Mouse (Mus musculus): ENCODE results near the gene Ebf4. TPM values are rescaled to one million over a fixed set of nuclear protein-coding genes. Genes with fewer than 3 reads are reported as not detected.
"Not testable (repeated sequence)": the region's sequence is repeated elsewhere in the genome, so short reads cannot be mapped to it uniquely, and the experiment has no call there.

The Ebf4 gene
- total and polyA plus RNA-seq, 3 experiments: 0.37 to 1.0 (median 0.41) TPM

- DNase-seq: no peak
- Histone ChIP-seq H3K79me2 (replicated peaks; ENCODE audit: control insufficient read depth, insufficient read depth, low read length) (no peaks in the 10 kb centered on the region), H3K27me3 (ENCODE audit: control insufficient read depth, insufficient read depth, low read length) (peaks cover 11% of the 10 kb centered on the region), H3K27ac (no peak overlapping the region), H3K9ac (ENCODE audit: low read depth, low read length) (no peak overlapping the region), H3K4me3 (no peak overlapping the region), H3K4me1 (ENCODE audit: control insufficient read depth, insufficient read depth, low read length) (no peaks in the 10 kb centered on the region), H3K36me3 (ENCODE audit: control insufficient read depth, insufficient read depth, low read length) (no peaks in the 10 kb centered on the region)
- no peak for TF ChIP-seq POLR2A (IDR thresholded peaks at IDR 0.05; ENCODE audit: insufficient read depth, low read depth, low read length)
- 87% methylated on average over 5 of the region's 5 CpGs for WGBS
- intact Hi-C loops (cut with DNase I): no loop called here
Measured at GRCm38 (mm10) chr2:130357551-130357950, 62.6 kb downstream of the Ebf4 start.

GRCm38 (mm10) chr2:130358852-130359251 lies 63.9 kb downstream of the Ebf4 start:
- Histone ChIP-seq H3K9ac (ENCODE audit: low read depth, low read length) (no peak overlapping the region), H3K36me3 (ENCODE audit: control insufficient read depth, insufficient read depth, low read length) (no peaks in the 10 kb centered on the region), H3K4me3 (no peak overlapping the region), H3K4me1 (ENCODE audit: control insufficient read depth, insufficient read depth, low read length) (no peaks in the 10 kb centered on the region), H3K27me3 (ENCODE audit: control insufficient read depth, insufficient read depth, low read length) (peaks cover 12% of the 10 kb centered on the region), H3K27ac (no peak overlapping the region), H3K79me2 (replicated peaks; ENCODE audit: control insufficient read depth, insufficient read depth, low read length) (no peaks in the 10 kb centered on the region)
- no peak for DNase-seq
- intact Hi-C loops (cut with DNase I): no loop called here
- TF ChIP-seq POLR2A (IDR thresholded peaks at IDR 0.05; ENCODE audit: insufficient read depth, low read depth, low read length) (no peak), EP300 (IDR thresholded peaks at IDR 0.05; ENCODE audit: insufficient read depth, low read depth, low read length) (no peak)
- 11% methylated on average over 5 of the region's 5 CpGs for WGBS

DNA sequence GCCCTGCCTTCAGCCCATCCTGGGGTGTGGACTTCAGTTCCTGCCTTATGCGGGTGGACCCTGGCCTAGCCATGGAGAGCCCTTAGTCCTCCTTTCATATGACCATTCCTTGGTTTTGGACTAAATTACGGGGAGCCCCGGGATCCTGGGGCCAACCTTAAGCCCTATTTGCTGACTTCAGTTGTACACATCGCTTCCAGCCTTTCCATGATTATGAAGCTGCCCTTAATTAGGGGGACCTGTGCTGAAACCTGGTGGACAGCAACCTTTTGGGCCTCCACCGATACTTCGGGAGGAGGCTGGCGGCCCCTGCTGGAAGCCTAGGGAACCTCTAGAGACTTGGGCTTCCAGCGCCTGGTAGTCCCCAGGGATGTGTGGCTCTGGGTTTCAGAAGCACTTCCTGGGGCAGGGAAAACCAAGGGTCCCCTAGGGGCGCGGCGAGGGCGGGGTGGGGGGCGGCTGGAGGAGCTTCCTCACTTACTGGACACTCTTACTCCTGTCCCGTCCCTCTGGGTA lies 67.6 kb downstream of the Ebf4 start:
- TF ChIP-seq CTCF (IDR thresholded peaks at IDR 0.05) (peak; percentile 73), POLR2A (IDR thresholded peaks at IDR 0.05; ENCODE audit: insufficient read depth, low read depth, low read length) (no peak)
- Histone ChIP-seq H3K4me1 (ENCODE audit: control insufficient read depth, insufficient read depth, low read length) (no peaks in the 10 kb centered on the region), H3K4me3 (no peak overlapping the region), H3K27me3 (ENCODE audit: control insufficient read depth, insufficient read depth, low read length) (peaks cover 16% of the 10 kb centered on the region), H3K79me2 (replicated peaks; ENCODE audit: control insufficient read depth, insufficient read depth, low read length) (no peaks in the 10 kb centered on the region), H3K27ac (no peak overlapping the region), H3K9ac (ENCODE audit: low read depth, low read length) (no peak overlapping the region), H3K36me3 (ENCODE audit: control insufficient read depth, insufficient read depth, low read length) (no peaks in the 10 kb centered on the region)
- intact Hi-C loops (cut with DNase I): loop anchor here (1.0 kb wide), 1 partner anchor 71 kb away; no protein-coding TSS in a partner anchor
- peak; percentile 23 to 49 for DNase-seq
- WGBS: 6% methylated on average over 14 of the region's 14 CpGs

DNA sequence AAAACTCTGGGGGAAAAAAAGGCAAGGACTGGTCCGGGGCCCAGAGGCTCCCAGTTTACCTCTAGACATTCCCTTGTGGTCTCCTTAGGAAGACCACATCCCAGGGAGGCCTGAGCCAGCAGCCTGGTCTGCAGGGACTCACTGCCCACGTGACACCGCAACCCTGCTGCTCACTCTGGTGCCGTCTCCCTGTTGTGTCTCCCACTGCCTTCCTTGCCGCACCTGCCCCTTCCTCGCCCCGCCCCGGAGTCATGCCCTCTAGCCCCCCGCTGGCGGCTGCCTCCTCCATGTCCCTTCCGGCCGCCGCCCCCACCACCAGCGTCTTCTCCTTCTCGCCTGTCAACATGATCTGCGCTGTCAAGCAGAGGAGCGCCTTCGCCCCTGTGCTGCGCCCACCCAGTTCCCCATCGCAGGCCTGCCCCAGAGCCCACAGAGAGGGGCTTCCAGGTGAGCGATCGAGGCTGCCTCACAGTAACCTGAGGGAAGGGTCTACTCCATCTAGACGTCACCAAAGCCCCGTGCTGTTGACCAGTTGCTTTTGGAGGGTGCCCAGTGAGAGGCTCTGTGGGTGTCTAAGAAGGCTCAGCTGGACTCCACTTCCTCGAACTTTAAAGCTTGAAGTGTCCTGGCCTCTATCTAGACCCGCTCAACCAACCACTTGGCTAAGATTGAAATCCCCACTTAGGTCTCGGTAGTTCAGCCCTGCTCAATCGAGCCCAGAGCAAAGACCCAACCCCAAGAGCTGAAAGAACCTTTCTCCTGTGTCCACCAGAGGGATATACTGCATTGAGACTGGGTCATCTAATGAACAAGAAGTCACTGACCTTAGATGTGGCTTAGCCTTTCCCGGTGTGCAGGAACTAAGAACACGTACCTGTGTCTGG lies 70.5 kb downstream of the Ebf4 start:
- intact Hi-C loops (cut with DNase I): no loop called here
- Histone ChIP-seq H3K9ac (ENCODE audit: low read depth, low read length) (peak overlapping the region; percentile 25; the same call in 1 of the 2 replicates), H3K79me2 (replicated peaks; ENCODE audit: control insufficient read depth, insufficient read depth, low read length) (no peaks in the 10 kb centered on the region), H3K4me1 (ENCODE audit: control insufficient read depth, insufficient read depth, low read length) (no peaks in the 10 kb centered on the region), H3K27ac (no peak overlapping the region), H3K27me3 (ENCODE audit: control insufficient read depth, insufficient read depth, low read length) (peaks cover 13% of the 10 kb centered on the region), H3K4me3 (no peak overlapping the region), H3K36me3 (ENCODE audit: control insufficient read depth, insufficient read depth, low read length) (no peaks in the 10 kb centered on the region)
- DNase-seq: no peak
- WGBS: 8% methylated on average over 30 of the region's 30 CpGs
- no peak for TF ChIP-seq CTCF (IDR thresholded peaks at IDR 0.05)
- TF ChIP-seq EP300 (IDR thresholded peaks at IDR 0.05; ENCODE audit: insufficient read depth, low read depth, low read length): no peak
- TF ChIP-seq POLR2A (IDR thresholded peaks at IDR 0.05; ENCODE audit: insufficient read depth, low read depth, low read length): no peak

DNA sequence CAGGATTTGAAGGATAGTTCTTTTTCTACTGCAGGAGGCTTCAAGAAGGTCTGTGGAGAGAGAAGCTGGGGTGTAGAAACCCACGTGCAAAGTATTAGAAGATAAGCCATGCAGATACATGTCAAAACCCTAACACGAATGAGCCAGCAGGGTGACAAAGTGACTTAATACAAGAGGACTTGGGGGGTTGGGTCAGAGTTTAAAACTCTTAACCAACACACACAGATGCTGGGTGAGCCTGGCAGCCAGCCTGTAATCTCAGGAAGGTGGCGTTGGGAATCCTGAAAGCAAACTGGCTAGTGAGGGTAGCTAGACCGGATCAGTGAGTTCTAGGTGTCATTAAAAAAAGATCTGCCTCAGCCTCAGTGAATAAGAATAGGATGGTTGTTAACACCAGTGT lies 72.4 kb downstream of the Ebf4 start:
- no peaks in the 10 kb centered on the region for H3K4me1 ChIP-seq (ENCODE audit: control insufficient read depth, insufficient read depth, low read length)
- no peaks in the 10 kb centered on the region for H3K79me2 ChIP-seq (replicated peaks; ENCODE audit: control insufficient read depth, insufficient read depth, low read length)
- no peak overlapping the region for H3K4me3 ChIP-seq
- TF ChIP-seq EP300 (IDR thresholded peaks at IDR 0.05; ENCODE audit: insufficient read depth, low read depth, low read length) (no peak), POLR2A (IDR thresholded peaks at IDR 0.05; ENCODE audit: insufficient read depth, low read depth, low read length) (no peak), CTCF (IDR thresholded peaks at IDR 0.05) (no peak)
- DNase-seq: no peak
- H3K9ac ChIP-seq (ENCODE audit: low read depth, low read length): no peak overlapping the region
- H3K36me3 ChIP-seq (ENCODE audit: control insufficient read depth, insufficient read depth, low read length): no peaks in the 10 kb centered on the region
- intact Hi-C loops (cut with DNase I): no loop called here
- H3K27ac ChIP-seq: no peak overlapping the region
- WGBS: 51% methylated on average over 4 of the region's 4 CpGs
- H3K27me3 ChIP-seq (ENCODE audit: control insufficient read depth, insufficient read depth, low read length): peaks cover 5% of the 10 kb centered on the region

DNA sequence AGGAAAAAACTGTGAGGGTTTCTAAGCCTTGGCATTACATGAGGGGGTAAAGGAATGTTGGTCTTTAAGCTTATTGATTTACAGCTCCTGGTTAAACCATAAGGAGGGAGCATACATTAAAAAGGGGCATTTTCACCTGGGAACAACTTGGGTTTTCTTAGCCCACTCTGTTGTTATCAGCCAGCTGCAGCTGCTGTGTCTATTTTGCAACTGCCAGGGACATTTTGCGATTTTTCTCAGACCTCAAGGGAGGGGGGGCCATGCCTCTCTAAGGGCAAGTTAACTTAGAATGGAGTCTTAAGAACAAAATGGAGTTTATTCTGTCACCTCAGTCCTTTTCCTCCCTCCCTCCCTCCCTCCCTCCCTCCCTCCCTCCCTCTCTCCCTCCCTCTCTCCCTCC lies 78.1 kb downstream of the Ebf4 start:
- whole genome bisulfite sequencing: 19% methylated on average over 1 of the region's 1 CpGs
- intact Hi-C loops (cut with DNase I); H3K4me1 ChIP-seq (ENCODE audit: control insufficient read depth, insufficient read depth, low read length): not testable (repeated sequence)

More for the DNA sequence above, 78.1 kb downstream of the Ebf4 start:
- not testable (repeated sequence) for H3K27ac ChIP-seq; H3K36me3 ChIP-seq (ENCODE audit: control insufficient read depth, insufficient read depth, low read length); H3K27me3 ChIP-seq (ENCODE audit: control insufficient read depth, insufficient read depth, low read length); H3K79me2 ChIP-seq (replicated peaks; ENCODE audit: control insufficient read depth, insufficient read depth, low read length); DNase-seq; H3K4me3 ChIP-seq; H3K9ac ChIP-seq (ENCODE audit: low read depth, low read length)

Measured in heart, adult 2 months (tissue).